Mouse (Mus musculus): ENCODE results near the gene Hs6st3. TPM values are rescaled to one million over a fixed set of nuclear protein-coding genes. Genes with fewer than 3 reads are reported as not detected.
"Not testable (repeated sequence)": the region's sequence is repeated elsewhere in the genome, so short reads cannot be mapped to it uniquely, and the experiment has no call there.

The Hs6st3 gene
- total RNA-seq, 2 experiments from 2014 or later: not detected

DNA sequence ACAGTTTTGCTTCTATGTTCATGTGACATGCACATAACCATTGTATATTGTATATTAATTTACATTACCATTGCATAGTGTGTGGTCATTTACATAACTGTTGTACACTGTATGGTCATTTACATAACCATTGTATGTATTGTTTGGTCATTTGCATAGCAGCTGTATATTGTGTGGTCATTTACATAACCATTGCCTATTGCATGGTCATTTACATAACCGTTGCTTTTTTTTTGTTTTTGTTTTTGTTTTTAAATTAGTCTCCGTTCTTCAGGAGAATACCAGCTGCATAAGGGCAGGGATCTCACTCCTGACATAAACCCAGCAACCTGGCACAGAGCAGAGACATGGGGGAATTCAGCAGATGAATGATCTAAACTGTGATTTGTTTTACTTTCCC is 95.5 kb downstream of the Hs6st3 start:
- intact Hi-C loops (cut with DNase I; ENCODE audit: low total_unique reads): no loop called here
- DNase-seq: no peak

DNA sequence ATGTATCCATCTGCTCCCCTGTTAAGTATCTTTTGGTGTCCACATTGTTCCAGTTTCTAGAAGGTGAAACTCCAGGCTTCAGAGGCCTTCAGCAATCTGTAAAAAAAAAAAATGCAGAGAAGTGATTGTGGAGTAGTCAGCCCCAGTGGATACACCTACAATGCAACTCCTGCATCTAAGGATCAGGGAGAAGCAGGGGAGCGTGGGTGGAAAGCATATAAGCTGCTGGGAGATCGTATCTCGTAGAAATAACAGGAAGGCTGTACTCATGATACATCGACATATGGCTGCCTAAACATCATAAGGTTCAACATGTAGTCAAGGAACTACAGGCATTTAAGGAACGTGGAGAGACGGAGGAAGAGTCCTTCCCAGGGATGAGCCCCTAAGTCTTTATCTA is 109.0 kb downstream of the Hs6st3 start:
- intact Hi-C loops (cut with DNase I; ENCODE audit: low total_unique reads): no loop called here
- no peak for DNase-seq

DNA sequence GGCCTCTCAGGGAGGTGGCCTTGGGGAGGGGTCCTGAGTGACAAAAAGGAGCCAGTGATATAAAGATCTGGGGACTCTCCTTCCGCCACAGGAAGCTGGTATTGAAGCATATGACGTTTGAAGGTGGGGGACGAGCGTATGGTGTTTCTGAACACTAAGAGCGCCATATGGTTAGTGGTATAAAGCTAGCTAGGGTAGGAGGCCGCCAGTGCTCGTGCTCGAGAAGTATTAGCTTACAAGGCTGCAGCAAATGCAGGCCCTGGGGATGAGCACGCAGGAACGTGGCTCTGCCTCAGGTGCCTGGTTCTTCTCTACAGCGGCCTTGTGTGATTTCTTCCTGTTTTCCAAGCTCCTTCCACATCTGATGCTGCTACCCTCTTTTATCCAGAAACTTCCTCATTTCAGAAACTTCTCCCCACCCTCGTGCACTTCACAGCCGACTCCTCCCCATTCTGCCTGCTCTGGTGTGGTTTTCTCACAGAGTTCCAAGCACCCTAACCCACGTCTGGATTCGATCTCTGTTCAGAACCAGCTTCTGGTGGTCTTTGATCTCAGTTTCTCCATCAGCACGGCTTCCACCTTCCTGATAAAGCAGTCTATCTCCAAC is 110.0 kb downstream of the Hs6st3 start:
- intact Hi-C loops (cut with DNase I; ENCODE audit: low total_unique reads): no loop called here
- no peak for DNase-seq

DNA sequence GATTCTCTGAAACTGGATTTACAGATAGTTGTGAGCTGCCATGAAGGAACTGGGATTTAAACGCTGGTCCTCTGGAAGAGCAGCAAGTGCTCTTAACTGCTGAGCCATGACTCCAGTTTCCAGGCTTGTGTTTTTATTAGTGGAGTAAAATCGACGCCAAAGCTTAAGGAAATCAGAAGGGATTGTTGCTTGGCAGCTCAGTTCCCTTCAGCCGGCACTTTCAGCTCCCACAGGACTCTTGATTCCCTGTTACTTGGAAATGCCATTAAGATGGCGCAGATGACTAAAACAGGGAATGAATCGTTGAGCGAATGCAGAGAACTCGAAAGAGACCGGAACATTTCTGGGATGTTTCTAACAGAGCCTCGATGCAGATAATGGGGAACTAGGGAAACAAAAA is 112.2 kb downstream of the Hs6st3 start:
- peak; percentile 5 for DNase-seq
- intact Hi-C loops (cut with DNase I; ENCODE audit: low total_unique reads): no loop called here

DNA sequence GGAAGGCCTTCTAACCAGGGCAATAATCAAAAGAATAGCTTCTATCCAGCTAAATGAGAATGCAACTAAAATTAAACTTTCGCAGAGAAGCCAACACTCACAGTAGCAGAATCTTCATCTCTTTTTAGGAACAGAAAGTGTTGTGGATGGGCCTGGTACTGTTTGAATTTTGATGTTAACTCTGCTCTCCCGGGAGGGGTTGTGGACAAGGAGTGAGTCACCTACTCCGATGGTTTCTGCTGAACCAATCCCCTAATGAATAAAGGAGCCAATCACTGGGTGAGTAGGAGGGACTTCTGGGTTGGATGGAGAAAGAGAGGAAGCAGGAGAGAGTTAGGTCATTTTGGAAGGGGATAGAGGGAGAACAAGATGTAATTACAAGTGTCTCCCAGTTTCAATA is 117.3 kb downstream of the Hs6st3 start:
- intact Hi-C loops (cut with DNase I; ENCODE audit: low total_unique reads): no loop called here

DNA sequence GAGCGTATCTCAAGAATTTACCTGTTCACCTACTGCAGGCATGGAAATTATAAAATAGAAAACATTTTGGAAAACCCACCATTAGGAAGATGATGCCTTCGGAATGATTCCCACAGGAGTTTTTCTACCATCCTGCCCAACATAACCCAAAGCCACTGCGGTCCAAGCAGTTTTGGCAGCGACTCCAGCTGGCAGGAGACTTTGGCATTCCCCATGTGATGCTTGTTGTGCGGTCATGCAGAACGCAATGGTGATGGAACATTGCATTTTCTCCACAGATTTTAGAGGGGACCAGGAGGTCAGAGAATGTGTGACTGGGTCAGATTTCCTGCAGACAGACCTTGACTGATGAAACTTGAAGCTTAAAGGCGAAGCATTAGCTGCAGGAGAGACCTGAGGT is 118.9 kb downstream of the Hs6st3 start:
- no peak for DNase-seq
- intact Hi-C loops (cut with DNase I; ENCODE audit: low total_unique reads): no loop called here

More for the DNA sequence above, 117.3 kb downstream of the Hs6st3 start:
- DNase-seq: no peak

DNA sequence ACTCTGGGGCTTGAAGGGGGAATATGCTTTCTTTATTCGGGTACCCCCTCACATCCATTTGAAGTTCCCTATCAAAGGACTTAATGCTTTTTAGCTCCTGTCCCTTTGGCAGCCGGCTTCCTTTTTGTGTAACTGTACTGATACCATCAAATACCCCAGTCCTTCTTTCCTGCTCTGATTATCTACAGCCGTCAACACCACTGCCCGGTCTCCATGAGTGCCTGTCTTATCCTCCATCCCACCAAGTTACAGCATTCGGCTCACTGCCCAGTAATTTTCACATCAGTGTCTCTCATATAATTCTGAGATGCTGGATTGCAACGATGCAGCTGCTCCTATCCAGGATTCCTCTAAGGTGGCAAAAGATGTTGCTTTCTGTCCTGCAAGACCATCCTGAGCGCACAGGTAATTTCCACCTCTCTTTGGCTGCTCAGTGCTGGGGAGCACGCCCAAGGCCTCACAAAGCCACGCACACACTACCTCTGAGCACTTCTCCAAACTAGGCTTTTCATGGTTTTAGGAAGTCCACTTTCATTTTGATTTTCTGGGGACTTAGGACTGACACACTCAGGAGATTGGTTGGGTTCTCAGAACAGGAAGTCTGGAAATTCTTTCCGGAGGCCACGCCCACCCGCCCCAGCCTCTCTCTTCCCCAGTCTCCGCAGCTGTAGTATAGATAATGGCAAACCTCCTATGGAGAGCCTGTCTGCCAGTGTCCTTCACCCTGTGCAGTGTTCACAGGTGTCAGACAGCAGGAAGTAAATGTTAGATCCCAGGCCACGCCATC is 122.2 kb downstream of the Hs6st3 start:
- DNase-seq: no peak

DNA sequence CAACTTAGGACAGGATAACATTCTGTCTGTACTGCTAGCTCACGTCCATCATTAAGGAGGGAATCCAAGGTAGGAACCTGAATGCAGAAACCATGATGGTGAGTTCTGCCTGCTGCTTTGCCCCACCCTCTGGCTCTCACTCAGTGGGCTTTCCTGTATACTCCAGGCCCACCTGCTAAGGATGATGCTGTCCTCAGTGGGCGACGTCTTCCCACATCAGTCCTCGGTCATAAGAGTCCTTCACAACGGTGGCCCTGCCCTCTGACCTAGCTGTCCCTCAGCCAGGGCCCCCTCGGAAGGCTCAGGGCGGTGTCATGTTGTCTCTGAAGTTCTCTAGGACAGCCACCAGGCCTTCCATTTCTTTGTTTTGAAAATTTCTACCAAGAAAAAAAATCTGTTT is 128.2 kb downstream of the Hs6st3 start:
- no peak for DNase-seq
- intact Hi-C loops (cut with DNase I; ENCODE audit: low total_unique reads): no loop called here

More for the DNA sequence above, 122.2 kb downstream of the Hs6st3 start:
- intact Hi-C loops (cut with DNase I; ENCODE audit: low total_unique reads): no loop called here

DNA sequence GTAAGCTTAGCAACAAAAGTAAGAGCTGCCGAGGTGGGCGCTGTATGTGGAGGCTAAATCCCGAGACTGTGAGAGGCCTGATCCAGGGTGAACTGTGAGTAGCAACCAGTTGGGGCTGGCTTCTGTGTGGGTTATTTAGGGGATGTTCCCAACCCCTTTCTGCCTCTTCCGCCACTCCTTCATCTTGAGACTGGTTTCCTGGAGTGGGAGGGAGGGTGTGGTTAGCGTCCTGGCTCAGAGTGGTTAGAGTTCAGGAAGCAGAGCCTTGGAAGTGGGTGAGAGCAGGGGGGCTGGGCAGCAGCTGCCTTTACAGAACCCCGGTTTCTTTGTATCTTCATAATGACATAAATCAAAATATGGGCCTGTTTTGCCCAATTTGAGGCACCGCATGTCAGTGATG is 134.9 kb downstream of the Hs6st3 start:
- intact Hi-C loops (cut with DNase I; ENCODE audit: low total_unique reads): no loop called here

DNA sequence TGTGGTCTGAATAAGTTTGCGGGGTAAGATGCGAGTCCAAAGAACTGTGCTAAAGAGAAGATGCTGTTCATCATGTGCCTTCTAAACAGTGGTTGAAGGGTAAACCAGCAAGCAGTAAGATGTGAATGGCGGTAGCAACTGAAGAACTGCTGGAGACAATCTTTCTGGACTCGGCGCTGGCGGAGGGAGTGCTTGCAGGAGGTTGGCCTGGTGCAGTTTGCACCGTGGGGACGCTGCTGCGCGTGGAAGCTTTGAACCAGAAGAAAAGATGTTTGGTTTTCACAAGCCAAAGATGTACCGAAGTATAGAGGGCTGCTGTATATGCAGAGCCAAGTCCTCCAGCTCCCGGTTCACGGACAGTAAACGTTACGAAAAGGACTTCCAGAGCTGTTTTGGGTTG is 140.0 kb downstream of the Hs6st3 start:
- intact Hi-C loops (cut with DNase I; ENCODE audit: low total_unique reads); DNase-seq: not testable (repeated sequence)

More for the DNA sequence above, 134.9 kb downstream of the Hs6st3 start:
- DNase-seq: no peak

DNA sequence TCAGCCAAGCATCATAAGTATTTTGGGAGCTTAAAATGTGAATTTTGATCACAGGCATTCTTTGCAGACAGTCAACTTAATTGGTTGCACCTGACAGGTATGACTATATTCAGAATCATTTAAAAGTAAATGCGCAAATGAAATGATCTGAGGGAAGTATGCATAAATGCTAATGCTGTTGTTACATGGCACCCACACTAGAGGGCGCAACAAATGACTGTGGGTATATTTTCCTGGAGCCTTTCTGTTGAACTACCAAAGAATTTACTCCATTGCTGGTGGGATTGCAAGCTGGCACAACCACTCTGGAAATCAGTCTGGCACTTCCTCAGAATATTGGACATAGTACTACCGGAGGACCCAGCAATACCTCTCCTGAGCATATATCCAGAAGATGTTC is 145.8 kb downstream of the Hs6st3 start:
- no peak for DNase-seq
- intact Hi-C loops (cut with DNase I; ENCODE audit: low total_unique reads): no loop called here

DNA sequence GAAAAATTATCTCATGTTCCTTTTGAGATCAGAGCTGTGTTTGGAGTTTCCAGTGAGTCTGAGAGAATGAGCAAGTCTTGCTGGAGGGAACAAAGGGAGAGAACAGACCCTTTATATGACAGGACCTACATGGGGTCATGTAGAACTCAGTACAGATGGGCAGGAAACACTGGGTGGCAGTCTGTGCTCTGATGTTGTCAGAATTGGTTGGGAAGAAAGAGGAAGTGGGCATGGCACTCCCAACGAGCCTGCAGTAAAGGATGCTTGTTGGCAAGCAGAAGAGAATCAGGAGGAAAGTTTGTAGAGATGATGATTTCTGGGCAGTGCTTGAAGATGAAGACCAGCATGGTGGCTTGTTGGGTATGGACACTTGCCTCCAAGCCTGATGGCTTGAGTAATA is 151.5 kb downstream of the Hs6st3 start:
- no peak for DNase-seq
- intact Hi-C loops (cut with DNase I; ENCODE audit: low total_unique reads): no loop called here

DNA sequence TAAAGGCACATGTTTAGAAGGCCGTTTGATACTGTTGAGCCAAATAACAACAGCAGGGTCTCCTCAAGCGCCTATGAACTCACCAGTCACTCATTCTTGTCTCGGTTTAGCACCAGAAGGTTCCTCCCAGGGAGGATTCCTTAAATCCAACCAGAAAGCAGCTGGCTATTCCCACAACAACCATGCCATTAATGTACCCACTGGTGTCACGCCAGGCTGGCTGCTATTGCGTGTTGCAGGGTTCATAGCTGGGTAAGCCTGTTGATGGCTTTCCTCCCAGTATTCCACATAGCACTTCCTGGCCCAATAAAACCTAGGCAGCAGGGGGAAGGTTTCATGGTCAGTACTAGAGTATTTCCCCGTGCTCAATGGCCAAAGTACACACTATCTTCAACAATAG is 155.9 kb downstream of the Hs6st3 start:
- intact Hi-C loops (cut with DNase I; ENCODE audit: low total_unique reads): no loop called here
- no peak for DNase-seq

DNA sequence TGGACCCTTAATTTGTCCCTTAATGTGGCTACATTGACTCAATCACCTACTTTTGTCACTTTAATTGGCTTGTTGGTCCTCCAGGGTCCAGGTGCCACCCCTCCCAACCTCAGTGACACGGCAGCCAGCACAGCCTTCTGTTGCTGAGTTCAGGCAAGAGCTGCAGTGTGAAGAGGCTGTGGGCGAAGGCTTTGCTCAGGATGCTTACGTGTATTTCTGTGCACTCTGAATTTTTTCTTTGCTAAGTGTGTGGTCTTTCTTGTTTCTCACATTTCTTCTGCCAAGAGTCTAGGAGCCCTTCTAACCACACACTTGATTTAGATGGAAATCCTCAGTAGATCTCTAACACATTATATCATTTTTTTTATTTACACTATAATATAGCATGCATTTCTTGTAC is 168.3 kb downstream of the Hs6st3 start:
- intact Hi-C loops (cut with DNase I; ENCODE audit: low total_unique reads): no loop called here

DNA sequence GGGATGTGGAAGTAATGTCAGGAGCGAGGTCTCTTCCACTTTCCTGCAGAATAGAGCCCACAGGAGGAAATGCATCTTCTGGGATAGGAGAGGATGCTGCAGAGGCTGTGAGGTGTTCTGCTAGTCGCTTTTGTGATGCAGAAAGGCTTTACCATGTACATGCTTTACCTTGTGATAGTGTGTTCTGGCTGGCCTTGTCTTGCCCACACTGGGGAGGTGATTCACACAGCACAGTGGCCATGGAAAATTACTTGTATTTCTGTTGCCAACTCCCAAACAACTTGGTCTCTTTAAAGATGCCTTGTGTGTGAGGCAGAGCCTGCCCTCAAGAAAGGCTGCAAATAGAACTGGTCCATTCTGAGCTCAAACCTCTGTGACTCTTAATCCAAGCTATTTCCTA is 180.2 kb downstream of the Hs6st3 start:
- no peak for DNase-seq
- intact Hi-C loops (cut with DNase I; ENCODE audit: low total_unique reads): no loop called here

More for the DNA sequence above, 168.3 kb downstream of the Hs6st3 start:
- no peak for DNase-seq

DNA sequence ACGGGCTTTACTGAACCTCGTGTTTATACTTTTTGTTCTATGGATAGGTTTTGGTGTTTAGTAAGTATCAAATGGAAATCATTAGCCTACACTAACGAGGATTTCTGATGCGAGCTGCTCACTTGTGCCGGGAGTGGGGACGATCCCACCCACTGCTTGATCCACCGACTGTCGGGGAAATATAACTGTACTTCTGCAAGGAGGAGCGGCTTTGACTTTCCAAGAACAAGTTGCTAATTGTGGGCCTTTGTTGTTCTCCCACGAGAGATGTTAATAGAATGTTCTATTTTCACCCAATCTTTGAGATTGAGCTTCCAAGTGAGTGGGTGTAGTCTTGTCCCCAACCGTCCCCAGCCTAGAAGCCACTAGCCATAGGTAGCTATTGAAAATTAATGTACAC is 209.1 kb downstream of the Hs6st3 start:
- DNase-seq: no peak
- intact Hi-C loops (cut with DNase I; ENCODE audit: low total_unique reads): no loop called here

DNA sequence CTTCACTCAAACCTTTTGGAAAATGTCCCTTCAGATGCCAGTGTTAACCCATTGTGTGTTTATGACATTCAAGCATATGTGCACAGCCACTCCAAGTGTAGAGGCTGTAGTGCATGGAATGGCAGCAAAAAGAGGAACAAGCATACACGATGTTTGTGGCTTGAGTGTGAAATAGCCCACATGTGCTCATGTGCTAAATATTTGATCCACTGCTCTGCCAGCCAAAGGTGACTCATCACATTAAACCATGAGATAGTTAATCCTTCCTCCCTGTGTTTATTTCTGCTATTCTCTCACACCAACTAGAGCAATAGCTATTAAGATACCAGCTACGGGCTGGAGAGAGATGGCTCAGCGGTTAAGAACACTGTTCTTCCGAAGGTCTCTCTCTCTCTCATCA is 223.3 kb downstream of the Hs6st3 start:
- DNase-seq: no peak
- intact Hi-C loops (cut with DNase I; ENCODE audit: low total_unique reads): no loop called here

DNA sequence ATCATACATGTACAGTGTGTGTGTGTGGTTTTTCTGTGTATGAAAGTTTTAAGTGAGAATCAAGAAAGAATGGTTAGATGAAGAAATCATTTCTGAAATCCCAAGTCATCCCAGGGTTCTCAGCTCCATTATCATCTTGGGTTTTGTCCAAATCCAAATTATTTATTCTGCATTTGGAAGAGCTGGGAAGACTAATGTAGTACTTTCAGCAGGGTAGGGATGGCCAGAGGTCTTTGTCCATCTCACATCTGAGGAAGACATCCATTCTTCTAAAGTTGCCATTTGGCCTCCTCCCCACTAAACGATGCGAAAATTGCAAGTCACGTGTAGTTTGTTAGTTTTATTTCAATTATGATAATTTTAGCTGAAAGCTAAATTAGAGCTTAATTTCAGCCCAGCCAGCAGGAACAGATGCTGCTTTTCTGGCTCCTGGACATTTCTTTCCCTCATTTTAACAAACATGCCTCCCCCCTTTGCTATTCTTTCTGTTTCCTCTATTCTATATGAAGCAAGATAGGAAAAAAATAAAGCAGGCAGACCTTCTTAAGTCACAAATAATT is 229.8 kb downstream of the Hs6st3 start:
- no peak for DNase-seq
- intact Hi-C loops (cut with DNase I; ENCODE audit: low total_unique reads): no loop called here

DNA sequence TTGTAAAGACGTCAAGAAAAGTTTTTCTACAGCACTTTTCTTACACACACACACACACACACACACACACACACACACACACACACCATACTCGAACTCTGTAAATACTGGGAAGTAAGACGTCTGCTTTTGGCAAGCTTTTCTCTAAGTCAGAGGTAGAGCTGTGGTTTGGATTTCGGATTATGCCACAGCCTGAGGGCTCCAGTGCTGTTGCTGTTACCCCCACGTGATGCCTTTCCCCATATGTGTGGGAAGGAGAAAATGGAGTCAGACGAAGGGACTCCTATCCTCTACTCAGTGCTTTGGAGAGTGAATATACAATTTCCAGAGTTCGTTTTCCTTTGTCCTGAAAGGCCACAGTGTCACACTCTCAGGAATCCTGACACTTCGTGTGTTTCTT is 231.1 kb downstream of the Hs6st3 start:
- intact Hi-C loops (cut with DNase I; ENCODE audit: low total_unique reads): no loop called here

DNA sequence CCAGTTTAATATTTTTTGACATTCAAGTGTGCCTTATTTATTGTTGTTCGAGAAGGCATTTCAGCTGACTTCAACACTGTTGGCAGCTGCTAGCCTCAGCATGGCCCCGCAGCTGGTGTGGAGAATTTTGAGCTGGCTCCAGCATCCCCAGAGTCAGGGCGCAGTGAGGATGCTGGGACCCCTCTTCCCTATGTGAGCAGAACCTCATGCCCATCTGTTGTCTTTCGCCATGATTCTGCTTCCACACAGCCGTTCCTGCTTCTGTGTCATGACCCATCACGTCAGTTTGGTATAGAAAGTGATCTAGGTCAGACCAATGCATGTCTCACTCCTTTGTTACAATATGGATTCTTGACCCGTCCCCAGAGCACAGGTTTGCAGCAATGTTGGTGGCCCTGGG is 231.9 kb downstream of the Hs6st3 start:
- no peak for DNase-seq
- intact Hi-C loops (cut with DNase I; ENCODE audit: low total_unique reads): no loop called here

More for the DNA sequence above, 231.1 kb downstream of the Hs6st3 start:
- no peak for DNase-seq

DNA sequence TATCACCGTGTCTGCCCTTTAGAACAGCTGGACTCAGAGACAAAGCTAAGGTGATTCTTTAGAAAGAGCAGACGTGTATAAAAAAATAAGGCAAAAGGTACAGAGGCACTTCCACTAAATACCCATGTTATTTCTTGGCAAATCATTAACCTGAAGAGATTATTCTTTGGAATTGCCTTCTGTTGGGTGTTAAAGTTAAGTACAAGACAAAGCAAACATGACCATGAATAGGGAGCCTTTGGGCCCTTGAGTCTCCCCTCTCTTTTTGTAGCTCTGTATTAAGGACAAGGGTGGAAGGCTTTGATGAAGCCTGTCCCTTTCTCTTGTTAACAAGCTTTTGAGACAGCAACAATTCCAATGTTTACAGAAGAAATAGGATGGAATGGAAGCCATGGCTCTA is 241.2 kb downstream of the Hs6st3 start:
- intact Hi-C loops (cut with DNase I; ENCODE audit: low total_unique reads): no loop called here
- DNase-seq: no peak

Data from gastrocnemius, postnatal 14 days (tissue).